Mouse (Mus musculus): ENCODE results near the gene Sarm1.
A peak's percentile ranks its signal among the peaks of the same experiment; 100 is the strongest.

Sarm1 gene

DNA sequence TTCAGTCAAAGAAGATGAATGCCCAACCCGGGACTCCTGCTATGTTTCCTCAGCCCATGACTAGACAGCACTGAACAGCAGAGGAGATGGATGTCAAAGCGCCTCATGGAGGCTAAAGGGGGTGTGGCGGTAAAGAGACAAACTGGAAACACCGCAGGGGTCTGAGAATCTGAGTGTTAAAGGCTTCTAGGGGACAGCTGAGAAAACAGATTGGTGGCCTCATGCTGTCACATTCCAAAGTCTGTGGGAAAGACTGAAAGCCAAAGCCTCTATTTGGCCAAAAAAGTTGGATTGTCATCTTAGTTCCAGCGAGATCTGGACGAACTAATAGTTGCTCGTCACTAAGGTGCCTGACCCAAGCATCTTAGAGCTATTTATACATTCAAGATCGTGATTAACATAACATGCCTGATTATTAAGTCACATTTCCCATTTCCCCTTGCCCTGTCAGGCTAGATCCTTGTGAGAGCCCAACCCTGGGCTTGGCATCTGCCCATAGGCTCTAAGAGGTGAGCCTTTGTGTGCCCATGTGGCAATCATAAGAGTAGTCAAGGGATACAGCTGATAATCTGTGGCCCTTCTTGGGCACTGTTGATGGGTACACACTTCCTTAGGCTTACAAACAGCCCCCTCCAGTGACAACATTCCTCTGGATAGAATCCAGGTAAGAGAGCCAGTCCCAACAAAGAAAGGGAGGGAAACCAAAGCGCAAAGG lies 25.8 kb upstream of the Sarm1 start:
- no peak for DNase-seq (ENCODE audit: low read depth, low spot score)
- Histone ChIP-seq H3K27me3 (ENCODE audit: control insufficient read depth, insufficient read depth, low read length, poor library complexity, severe bottlenecking) (no peaks in the 10 kb centered on the region), H3K36me3 (ENCODE audit: control insufficient read depth, insufficient read depth, low read length, poor library complexity, severe bottlenecking) (peaks cover 10% of the 10 kb centered on the region)

DNA sequence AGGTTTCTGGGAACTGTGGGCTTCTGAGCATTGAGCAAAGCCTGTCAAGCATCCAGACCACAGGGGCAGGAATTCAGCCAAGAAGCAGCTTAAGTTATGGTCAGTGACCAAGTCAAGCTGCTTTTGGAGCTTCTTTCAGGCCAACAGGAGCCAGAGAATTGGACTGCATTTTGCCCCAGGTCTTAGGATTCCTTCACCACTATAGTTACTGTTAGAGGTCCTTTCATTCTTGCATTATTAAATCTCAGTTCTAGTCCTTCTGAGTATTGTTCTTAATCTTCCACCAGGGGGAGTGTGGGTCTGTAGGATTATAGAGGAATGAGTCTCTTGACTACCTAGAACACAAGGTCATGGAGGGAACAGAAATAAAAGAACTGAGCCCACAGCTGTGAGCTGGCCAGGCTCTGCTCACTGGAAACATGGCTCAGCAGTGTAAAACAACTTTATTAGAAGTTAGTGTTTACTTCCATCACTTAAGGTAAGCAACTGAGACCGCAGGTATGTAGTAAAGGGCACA lies 25.0 kb upstream of the Sarm1 start:
- Histone ChIP-seq H3K27me3 (ENCODE audit: control insufficient read depth, insufficient read depth, low read length, poor library complexity, severe bottlenecking) (no peaks in the 10 kb centered on the region), H3K36me3 (ENCODE audit: control insufficient read depth, insufficient read depth, low read length, poor library complexity, severe bottlenecking) (peaks cover 10% of the 10 kb centered on the region)
- DNase-seq (ENCODE audit: low read depth, low spot score), result peak; percentile 52

DNA sequence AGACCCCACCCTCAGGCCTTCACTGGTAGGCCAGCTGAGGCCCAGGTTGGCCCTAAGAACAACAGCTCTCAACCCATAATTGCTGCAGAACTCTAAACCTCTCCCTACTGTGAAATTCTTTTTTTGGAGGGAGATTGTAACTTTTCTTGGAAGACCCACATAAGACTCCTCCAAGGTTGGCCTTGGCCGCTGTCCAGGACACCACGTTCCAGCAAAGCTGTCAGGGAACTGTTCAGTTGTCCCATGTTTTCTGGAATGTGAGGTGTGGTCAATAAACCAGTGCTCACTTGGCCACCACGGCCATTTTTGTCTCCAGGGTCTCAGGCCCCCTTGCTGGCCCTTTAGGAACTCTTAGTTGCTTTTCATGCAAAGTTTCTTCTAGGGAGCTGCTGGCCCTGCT lies 24.3 kb upstream of the Sarm1 start:
- H3K27me3 ChIP-seq (ENCODE audit: control insufficient read depth, insufficient read depth, low read length, poor library complexity, severe bottlenecking), result no peaks in the 10 kb centered on the region
- H3K36me3 ChIP-seq (ENCODE audit: control insufficient read depth, insufficient read depth, low read length, poor library complexity, severe bottlenecking), result peaks cover 8% of the 10 kb centered on the region
- no peak for DNase-seq (ENCODE audit: low read depth, low spot score)

DNA sequence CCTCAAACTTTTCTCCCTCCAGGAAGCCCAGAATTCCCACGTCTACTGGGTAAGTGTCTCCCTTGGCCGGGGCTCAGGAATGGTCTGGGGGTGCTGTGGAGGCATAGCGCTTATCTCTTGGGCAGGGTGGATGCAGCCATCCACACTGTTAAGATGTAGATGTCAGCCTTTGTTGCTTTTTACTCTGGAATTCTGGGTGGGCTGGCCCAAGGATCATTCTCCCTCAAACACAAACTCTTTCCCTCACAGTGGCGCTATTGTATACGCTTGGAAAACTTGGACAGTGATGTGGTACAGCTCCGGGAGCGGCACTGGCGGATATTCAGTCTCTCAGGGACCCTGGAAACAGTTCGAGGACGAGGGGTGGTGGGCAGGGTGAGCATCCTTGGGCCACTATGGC lies 21.4 kb upstream of the Sarm1 start:
- H3K36me3 ChIP-seq (ENCODE audit: control insufficient read depth, insufficient read depth, low read length, poor library complexity, severe bottlenecking), result peaks cover 3% of the 10 kb centered on the region
- H3K27me3 ChIP-seq (ENCODE audit: control insufficient read depth, insufficient read depth, low read length, poor library complexity, severe bottlenecking), result no peaks in the 10 kb centered on the region
- DNase-seq (ENCODE audit: low read depth, low spot score), result no peak

DNA sequence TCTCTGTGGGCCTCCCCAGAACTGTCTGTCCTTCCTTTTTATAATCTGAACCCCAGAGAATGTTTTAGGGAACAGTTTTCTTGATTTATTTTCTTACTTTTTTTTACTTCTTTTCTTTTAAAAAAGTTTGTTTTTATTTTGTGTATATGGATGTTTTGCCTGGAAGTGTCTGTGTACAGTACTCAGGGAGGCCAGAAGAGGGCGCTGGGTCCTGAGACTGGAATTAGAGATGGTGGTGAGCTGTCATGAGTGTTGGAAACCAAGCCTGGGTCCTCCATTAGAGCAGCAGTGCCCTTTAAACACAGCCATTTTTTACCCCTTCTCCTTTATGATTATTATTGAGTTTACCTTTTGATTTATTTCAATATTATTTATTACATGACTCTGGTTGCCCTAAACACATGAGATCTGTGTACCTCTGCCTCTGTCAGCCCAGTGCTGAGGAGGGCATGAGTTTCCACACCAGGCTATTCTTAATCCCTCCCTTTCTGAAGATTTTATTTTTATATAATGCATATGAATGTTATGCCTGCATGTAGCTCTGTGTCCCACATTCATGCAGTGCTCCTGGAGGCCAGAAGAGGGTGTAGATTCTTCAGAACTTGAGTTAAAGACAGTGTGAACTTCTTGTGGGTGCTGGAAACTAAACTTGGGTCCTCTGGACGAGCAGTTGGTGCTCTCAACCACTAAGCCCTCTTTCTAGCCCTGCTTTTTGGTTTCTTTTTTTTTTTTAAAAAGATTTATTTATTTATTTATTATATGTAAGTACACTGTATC lies 18.2 kb upstream of the Sarm1 start:
- peak; percentile 39 for DNase-seq (ENCODE audit: low read depth, low spot score)
- Histone ChIP-seq H3K36me3 (ENCODE audit: control insufficient read depth, insufficient read depth, low read length, poor library complexity, severe bottlenecking) (no peaks in the 10 kb centered on the region; the same call in 1 of the 2 replicates), H3K27me3 (ENCODE audit: control insufficient read depth, insufficient read depth, low read length, poor library complexity, severe bottlenecking) (no peaks in the 10 kb centered on the region)

DNA sequence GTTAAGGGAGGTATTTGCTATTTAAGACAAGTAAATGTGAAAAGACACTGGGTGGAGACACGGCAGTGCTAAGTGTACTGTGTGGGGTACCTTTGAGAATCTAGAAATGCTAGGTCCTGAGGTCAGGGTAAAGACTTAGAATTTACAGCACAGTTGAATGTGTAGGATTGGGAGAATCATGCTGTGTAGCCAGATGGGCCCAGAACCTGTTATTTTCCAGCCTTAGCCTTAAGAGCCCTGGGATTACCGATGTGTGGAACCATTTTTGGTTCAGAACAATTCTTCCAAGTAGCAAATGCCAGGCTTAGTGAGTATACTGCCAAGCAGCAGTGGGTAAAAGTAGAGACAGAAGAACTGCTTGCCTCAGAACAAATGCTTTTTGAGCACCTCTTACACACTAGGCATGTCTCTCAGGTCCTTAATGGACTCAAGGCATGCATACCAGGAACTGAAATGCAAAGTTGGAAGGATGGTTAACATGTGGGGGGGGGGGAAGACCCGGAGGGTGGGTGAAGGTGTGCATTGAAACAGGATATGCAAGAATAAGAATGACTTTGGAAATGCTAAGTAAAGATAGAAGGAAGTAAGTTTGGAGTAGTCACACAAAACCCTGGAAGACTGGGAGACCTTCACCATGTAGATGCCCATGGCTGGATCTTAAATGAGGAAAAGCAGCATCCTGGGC lies 15.7 kb upstream of the Sarm1 start:
- no peak for DNase-seq (ENCODE audit: low read depth, low spot score)
- H3K36me3 ChIP-seq (ENCODE audit: control insufficient read depth, insufficient read depth, low read length, poor library complexity, severe bottlenecking), result no peaks in the 10 kb centered on the region; the same call in none of the 2 replicates
- H3K27me3 ChIP-seq (ENCODE audit: control insufficient read depth, insufficient read depth, low read length, poor library complexity, severe bottlenecking), result no peaks in the 10 kb centered on the region

DNA sequence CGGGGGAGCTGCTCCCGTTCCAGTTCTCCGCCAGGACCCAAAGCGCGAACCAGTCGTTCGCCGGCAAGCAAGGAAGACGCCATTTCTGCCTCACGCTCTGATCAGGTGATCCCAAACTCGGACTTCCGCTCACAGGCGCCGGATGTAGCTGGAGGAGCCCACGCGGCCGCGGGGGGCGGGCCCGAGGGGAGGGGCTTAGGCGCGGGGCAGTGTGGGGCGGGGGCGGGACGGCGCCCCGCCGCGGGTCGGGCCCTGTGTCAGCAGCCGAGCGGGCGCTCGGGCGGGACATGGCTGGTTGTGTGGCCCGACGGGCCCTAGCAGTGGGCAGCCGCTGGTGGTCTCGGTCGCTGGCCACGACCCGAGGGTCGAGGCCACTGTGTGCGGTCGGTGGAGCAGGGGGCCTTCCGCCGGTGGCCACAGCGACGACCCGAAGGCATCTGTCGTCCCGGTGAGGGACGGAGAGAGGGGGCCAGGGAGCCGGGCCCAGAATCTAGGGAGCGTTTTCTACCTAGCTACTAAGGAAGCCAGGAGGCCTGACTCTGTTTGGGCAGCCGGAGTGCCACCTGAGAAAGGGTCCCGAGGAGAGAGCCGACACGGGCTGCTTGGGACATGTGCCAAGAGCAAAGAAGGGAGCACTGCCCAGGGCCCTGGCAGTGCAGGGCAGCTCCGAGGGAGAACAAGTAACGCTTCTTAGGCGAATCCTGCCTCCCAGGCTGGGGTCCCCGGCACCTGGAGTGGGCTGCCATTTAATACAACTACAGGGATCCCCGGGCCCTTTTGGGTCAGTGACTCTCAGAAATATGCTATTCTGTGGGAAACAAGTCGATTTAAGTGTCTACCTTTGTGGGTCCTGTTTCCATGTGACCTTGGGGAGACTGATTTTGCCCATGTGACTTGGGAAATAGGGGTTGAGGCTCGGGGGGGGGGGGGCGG lies 14.7 kb upstream of the Sarm1 start, which contains the start of the genes Tmem199 and Poldip2:
Gene Tmem199 (minus strand): TSS at position 148 of the 933 bp plus-strand sequence.
Gene Poldip2 (plus strand): TSS at position 169 of the 933 bp plus-strand sequence.
- Histone ChIP-seq H3K36me3 (ENCODE audit: control insufficient read depth, insufficient read depth, low read length, poor library complexity, severe bottlenecking) (peaks cover 5% of the 10 kb centered on the region), H3K27me3 (ENCODE audit: control insufficient read depth, insufficient read depth, low read length, poor library complexity, severe bottlenecking) (no peaks in the 10 kb centered on the region)
- peak; percentile 95 for DNase-seq (ENCODE audit: low read depth, low spot score)

DNA sequence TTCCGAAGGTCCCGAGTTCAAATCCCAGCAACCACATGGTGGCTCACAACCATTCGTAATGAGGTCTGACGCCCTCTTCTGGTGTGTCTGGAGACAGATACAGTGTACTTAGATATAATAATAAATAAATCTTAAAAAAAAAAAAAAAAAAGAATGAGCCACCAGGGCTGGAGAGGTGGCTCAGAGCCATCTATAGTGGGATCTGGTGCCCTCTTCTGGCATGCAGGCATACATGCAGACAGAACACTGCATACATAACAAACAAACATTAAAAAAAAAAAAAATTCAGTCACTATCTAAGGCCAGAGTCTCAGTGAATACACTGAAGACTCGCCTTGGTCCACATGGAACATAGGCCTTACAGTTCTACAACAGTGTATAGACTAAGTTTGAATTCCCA lies 11.6 kb upstream of the Sarm1 start:
- Histone ChIP-seq H3K36me3 (ENCODE audit: control insufficient read depth, insufficient read depth, low read length, poor library complexity, severe bottlenecking) (peaks cover 7% of the 10 kb centered on the region), H3K27me3 (ENCODE audit: control insufficient read depth, insufficient read depth, low read length, poor library complexity, severe bottlenecking) (no peaks in the 10 kb centered on the region)
- DNase-seq (ENCODE audit: low read depth, low spot score), result peak; percentile 65

DNA sequence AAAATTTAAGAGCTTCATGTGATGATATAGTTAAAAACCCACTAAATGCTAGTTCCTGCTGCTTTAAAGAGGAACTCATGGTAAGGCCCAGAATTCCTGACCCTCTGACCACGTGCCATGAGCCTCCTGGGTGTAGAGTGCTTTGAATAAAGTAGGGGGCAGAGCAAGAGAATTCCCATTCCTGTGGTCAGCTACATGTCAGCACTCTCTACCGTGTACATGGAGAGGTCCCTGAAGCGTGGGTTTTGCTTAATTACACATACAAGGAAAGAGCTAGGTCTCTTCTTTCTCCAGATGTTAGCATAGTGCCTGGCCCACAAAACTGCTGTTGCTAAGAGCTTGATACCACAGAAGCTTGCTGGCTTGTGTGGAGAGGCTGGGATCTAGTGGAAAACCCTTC lies 7.9 kb upstream of the Sarm1 start:
- H3K27me3 ChIP-seq (ENCODE audit: control insufficient read depth, insufficient read depth, low read length, poor library complexity, severe bottlenecking), result no peaks in the 10 kb centered on the region
- H3K36me3 ChIP-seq (ENCODE audit: control insufficient read depth, insufficient read depth, low read length, poor library complexity, severe bottlenecking), result peaks cover 7% of the 10 kb centered on the region
- DNase-seq (ENCODE audit: low read depth, low spot score), result no peak

DNA sequence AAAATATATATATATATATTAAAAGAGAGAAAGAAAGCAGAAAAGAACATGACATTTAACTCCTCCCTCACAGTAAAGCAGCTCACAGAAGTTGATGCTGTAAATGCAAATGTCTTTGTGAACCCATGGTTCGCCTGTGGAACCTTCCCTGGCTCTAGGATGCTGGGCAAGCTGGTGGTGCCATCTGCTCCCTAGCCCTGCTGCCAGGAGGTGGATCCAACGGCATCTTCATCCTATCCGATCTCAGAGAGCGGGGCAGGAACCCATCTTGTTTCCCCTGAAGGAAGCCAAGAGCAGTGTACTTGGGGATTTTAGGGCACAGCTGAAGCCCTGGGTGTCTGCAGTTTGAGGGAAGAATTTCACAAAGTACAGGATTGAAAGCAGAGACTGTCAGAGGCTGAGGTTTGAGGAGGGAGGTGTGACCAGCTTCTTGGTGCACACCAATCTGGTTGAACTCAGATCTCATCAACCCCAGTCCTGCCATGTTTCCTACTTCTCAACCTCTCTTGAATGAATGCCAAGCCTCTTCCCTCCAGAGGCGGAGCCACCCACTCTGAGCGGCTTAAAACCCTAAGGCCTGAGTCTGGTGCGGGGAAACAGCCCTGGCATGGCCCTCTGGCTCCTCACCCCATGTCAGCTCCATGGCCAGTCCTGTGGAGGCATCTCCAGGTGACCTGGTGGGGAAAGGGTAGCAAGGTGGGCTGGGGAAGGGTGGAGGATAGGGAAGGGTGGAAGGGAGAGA lies 5.5 kb upstream of the Sarm1 start, which contains the start of gene Sebox:
Gene Sebox (plus strand): TSS at position 539 of the 742 bp plus-strand sequence.
- Histone ChIP-seq H3K36me3 (ENCODE audit: control insufficient read depth, insufficient read depth, low read length, poor library complexity, severe bottlenecking) (peaks cover 7% of the 10 kb centered on the region), H3K27me3 (ENCODE audit: control insufficient read depth, insufficient read depth, low read length, poor library complexity, severe bottlenecking) (no peaks in the 10 kb centered on the region)
- DNase-seq (ENCODE audit: low read depth, low spot score), result no peak

DNA sequence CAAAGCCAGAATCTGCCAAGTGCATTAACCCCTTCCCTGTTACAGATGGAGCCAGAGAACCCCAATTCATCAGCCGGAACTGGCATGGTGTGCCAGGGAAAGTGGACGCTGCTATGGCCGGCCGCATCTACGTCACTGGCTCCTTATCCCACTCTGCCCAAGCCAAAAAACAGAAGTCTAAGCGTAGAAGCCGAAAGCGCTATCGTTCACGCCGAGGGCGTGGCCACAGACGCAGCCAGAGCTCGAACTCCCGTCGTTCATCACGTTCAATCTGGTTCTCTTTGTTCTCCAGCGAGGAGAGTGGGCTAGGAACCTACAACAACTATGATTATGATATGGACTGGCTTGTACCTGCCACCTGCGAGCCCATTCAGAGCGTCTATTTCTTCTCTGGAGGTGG lies 4.0 kb upstream of the Sarm1 start:
- Histone ChIP-seq H3K36me3 (ENCODE audit: control insufficient read depth, insufficient read depth, low read length, poor library complexity, severe bottlenecking) (no peaks in the 10 kb centered on the region; the same call in 1 of the 2 replicates), H3K27me3 (ENCODE audit: control insufficient read depth, insufficient read depth, low read length, poor library complexity, severe bottlenecking) (no peaks in the 10 kb centered on the region)
- DNase-seq (ENCODE audit: low read depth, low spot score), result no peak

DNA sequence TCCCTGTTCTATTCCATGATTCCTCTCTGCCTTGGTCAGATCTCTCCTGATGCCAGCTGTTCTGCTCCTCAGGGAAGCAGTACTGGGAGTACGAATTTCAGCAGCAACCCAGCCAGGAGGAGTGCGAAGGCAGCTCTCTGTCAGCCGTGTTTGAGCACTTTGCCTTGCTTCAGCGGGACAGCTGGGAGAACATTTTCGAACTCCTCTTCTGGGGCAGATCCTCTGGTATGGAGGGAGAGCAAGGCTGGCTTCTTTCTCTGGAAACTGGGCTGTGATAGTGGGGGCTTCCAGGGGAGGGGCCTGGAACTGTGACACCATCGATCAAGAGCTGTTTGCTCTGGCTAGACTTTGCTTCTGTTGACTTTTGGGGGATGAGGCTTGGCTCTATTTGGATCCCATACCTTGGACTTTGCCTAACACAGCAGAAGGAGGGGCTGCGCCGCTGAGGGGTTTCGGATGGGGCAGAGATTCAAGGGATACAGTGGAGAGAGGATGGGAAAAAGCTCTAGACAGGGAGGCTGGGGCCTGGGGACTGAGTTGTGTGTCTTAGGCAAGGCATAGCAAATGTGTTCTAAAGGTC lies 3.2 kb upstream of the Sarm1 start:
- no peak for DNase-seq (ENCODE audit: low read depth, low spot score)
- H3K27me3 ChIP-seq (ENCODE audit: control insufficient read depth, insufficient read depth, low read length, poor library complexity, severe bottlenecking), result no peaks in the 10 kb centered on the region
- H3K36me3 ChIP-seq (ENCODE audit: control insufficient read depth, insufficient read depth, low read length, poor library complexity, severe bottlenecking), result no peaks in the 10 kb centered on the region

DNA sequence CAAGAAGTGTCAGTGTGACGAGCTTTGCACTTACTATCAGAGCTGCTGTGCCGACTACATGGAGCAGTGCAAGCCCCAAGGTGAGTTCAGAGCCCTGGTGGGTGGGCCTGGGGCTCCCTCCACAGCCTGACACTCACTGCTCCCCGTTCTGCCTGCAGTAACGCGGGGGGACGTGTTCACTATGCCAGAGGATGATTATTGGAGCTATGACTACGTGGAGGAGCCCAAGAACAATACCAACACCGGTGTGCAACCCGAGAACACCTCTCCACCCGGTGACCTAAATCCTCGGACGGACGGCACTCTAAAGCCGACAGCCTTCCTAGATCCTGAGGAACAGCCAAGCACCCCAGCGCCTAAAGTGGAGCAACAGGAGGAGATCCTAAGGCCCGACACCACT lies 2.0 kb upstream of the Sarm1 start:
- no peak for DNase-seq (ENCODE audit: low read depth, low spot score)
- no peaks in the 10 kb centered on the region for H3K36me3 ChIP-seq (ENCODE audit: control insufficient read depth, insufficient read depth, low read length, poor library complexity, severe bottlenecking)
- no peaks in the 10 kb centered on the region for H3K27me3 ChIP-seq (ENCODE audit: control insufficient read depth, insufficient read depth, low read length, poor library complexity, severe bottlenecking)
